Mouse (Mus musculus): Measurements from ENCODE around the gene Gm20388.
A peak's percentile ranks its signal among the peaks of the same experiment; 100 is the strongest.
"Not testable (repeated sequence)": the region's sequence is repeated elsewhere in the genome, so short reads cannot be mapped to it uniquely, and the experiment has no call there.

The Gm20388 gene

GRCm38 (mm10) chr8:123428343-123428893 is 3517.8 kb downstream of the Gm20388 start:
- no peak for DNase-seq (ENCODE audit: low read depth in 2 of 2, low spot score in 2 of 2)

GRCm38 (mm10) chr8:123428939-123429721 is 3518.5 kb downstream of the Gm20388 start:
- no peak for DNase-seq (ENCODE audit: low read depth in 2 of 2, low spot score in 2 of 2)

GRCm38 (mm10) chr8:123429722-123430013 is 3519.0 kb downstream of the Gm20388 start:
- DNase-seq (ENCODE audit: low read depth in 2 of 2, low spot score in 2 of 2), result not testable (repeated sequence)

GRCm38 (mm10) chr8:123430936-123431335 is 3520.3 kb downstream of the Gm20388 start:
- not testable (repeated sequence) for DNase-seq (ENCODE audit: low read depth in 2 of 2, low spot score in 2 of 2)

GRCm38 (mm10) chr8:123431616-123432365 is 3521.2 kb downstream of the Gm20388 start:
- no peak for DNase-seq (ENCODE audit: low read depth in 2 of 2, low spot score in 2 of 2)

GRCm38 (mm10) chr8:123432381-123432780 is 3521.7 kb downstream of the Gm20388 start:
- no peak for DNase-seq (ENCODE audit: low read depth in 2 of 2, low spot score in 2 of 2)

GRCm38 (mm10) chr8:123433241-123433974 is 3522.8 kb downstream of the Gm20388 start:
- DNase-seq (ENCODE audit: low read depth in 2 of 2, low spot score in 2 of 2), result not testable (repeated sequence)

GRCm38 (mm10) chr8:123441788-123442187 is 3531.1 kb downstream of the Gm20388 start:
- DNase-seq (ENCODE audit: low read depth in 2 of 2, low spot score in 2 of 2), result no peak

- no peak for DNase-seq (ENCODE audit: low read depth in 2 of 2, low spot score in 2 of 2)
Observed at GRCm38 (mm10) chr8:123442351-123442750, 3531.7 kb downstream of the Gm20388 start.

GRCm38 (mm10) chr8:123442871-123443575 is 3532.4 kb downstream of the Gm20388 start:
- DNase-seq (ENCODE audit: low read depth in 2 of 2, low spot score in 2 of 2), result peak; percentile 89 to 95

GRCm38 (mm10) chr8:123443576-123443921 is 3532.9 kb downstream of the Gm20388 start:
- DNase-seq (ENCODE audit: low read depth in 2 of 2, low spot score in 2 of 2), result no peak

- no peak for DNase-seq (ENCODE audit: low read depth in 2 of 2, low spot score in 2 of 2)
Observed at GRCm38 (mm10) chr8:123444131-123444530, 3533.5 kb downstream of the Gm20388 start.

GRCm38 (mm10) chr8:123445981-123446380 is 3535.3 kb downstream of the Gm20388 start:
- DNase-seq (ENCODE audit: low read depth in 2 of 2, low spot score in 2 of 2), result no peak

GRCm38 (mm10) chr8:123446799-123447198 is 3536.2 kb downstream of the Gm20388 start:
- no peak for DNase-seq (ENCODE audit: low read depth in 2 of 2, low spot score in 2 of 2)

- DNase-seq (ENCODE audit: low read depth in 2 of 2, low spot score in 2 of 2), result no peak
Observed at GRCm38 (mm10) chr8:123450783-123451182, 3540.1 kb downstream of the Gm20388 start.

GRCm38 (mm10) chr8:123451747-123452146 is 3541.1 kb downstream of the Gm20388 start:
- DNase-seq (ENCODE audit: low read depth in 2 of 2, low spot score in 2 of 2), result not testable (repeated sequence)

- no peak for DNase-seq (ENCODE audit: low read depth in 2 of 2, low spot score in 2 of 2)
Observed at GRCm38 (mm10) chr8:123452149-123452548, 3541.5 kb downstream of the Gm20388 start.

- DNase-seq (ENCODE audit: low read depth in 2 of 2, low spot score in 2 of 2), result no peak
Observed at GRCm38 (mm10) chr8:123453291-123453690, 3542.7 kb downstream of the Gm20388 start.

GRCm38 (mm10) chr8:123453951-123454350 is 3543.3 kb downstream of the Gm20388 start:
- DNase-seq (ENCODE audit: low read depth in 2 of 2, low spot score in 2 of 2), result no peak

- no peak for DNase-seq (ENCODE audit: low read depth in 2 of 2, low spot score in 2 of 2)
Observed at GRCm38 (mm10) chr8:123454559-123454958, 3543.9 kb downstream of the Gm20388 start.

GRCm38 (mm10) chr8:123463651-123464050 is 3553.0 kb downstream of the Gm20388 start:
- DNase-seq (ENCODE audit: low read depth in 2 of 2, low spot score in 2 of 2), result no peak
